Mouse (Mus musculus) liver, adult 2 months (tissue): ENCODE results near the gene Hadhb.

Experiments
- CTCF ChIP-seq: fragments of 200-500 bp; IDR thresholded peaks from 2 replicates; pipeline ENCODE4 v1.5.1; 2011; ENCODE audit warnings: low read depth, low read length, control low read depth
- POLR2A ChIP-seq: fragments of 200-500 bp; IDR thresholded peaks from 2 replicates; pipeline ENCODE4 v1.6.1; 2011; ENCODE audit warnings: low read length, control low read depth; ENCODE audit not compliant: insufficient read depth; ENCODE audit errors: extremely low read depth

- TF ChIP-seq CTCF (no peak), POLR2A (no peak)
These were observed 47.2 kb downstream of the Hadhb start for GRCm38 (mm10) chr5:30202221-30202620.
